Mouse (Mus musculus) lung, adult 2 months (tissue): ENCODE measurements around the gene Zmynd11.

Source experiments
- CTCF ChIP-seq: fragments of 200-500 bp; IDR thresholded peaks from 2 replicates; pipeline ENCODE4 v1.5.1; 2011; ENCODE audit warnings: mild to moderate bottlenecking, low read length, control low read depth; ENCODE audit not compliant: insufficient read depth
- POLR2A ChIP-seq: fragments of 200-500 bp; IDR thresholded peaks from 2 replicates; pipeline ENCODE4 v1.6.1; 2011; ENCODE audit warnings: low read depth, mild to moderate bottlenecking, control low read depth, low read length, borderline replicate concordance; ENCODE audit errors: extremely low read depth

DNA sequence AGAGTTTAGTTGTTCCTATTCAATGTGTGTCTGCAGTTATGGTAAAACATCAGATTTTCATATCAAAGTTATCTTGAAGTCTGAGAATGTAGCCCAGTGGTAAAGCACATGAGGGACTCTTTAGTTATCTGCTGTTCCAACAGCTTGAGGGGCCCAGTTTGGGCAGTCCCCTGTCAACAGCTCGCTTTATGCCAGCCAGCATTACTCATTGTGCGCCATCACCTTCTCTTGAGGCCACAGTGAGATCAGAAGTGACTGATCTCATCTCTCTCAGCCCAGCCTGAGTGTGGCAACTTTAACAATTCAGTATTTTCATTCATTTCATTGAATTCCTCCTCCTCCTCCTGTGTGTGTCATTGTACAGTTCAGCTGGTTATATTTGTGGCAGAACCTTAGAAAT, 129.2 kb downstream of the Zmynd11 start:
- no peak for TF ChIP-seq CTCF
- TF ChIP-seq POLR2A, result no peak
